Mouse (Mus musculus): ENCODE measurements around the gene Slc43a1.
"Not testable (repeated sequence)": the region's sequence is repeated elsewhere in the genome, so short reads cannot be mapped to it uniquely, and the experiment has no call there.

Gene Slc43a1

DNA sequence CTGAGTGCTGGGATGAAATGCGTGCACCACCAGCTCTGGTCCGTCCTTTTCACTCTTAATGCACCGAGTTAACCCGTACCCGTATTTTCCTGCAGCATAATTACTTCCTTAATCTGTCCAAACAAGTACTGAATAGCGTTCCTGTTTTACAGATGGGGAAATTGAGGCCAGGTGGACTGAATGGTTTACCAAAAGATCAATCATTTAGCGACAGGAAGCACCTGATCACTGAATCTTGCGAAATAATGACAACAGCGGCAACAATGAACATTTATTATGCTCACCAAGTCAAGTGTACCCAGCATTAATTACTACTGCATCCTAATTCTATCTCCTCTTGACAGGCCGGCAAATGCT is at the start of gene Slc43a1:
Gene Slc43a1, plus strand, starts transcription at position 258 of the 357 bp plus-strand sequence.
- no peak for DNase-seq

DNA sequence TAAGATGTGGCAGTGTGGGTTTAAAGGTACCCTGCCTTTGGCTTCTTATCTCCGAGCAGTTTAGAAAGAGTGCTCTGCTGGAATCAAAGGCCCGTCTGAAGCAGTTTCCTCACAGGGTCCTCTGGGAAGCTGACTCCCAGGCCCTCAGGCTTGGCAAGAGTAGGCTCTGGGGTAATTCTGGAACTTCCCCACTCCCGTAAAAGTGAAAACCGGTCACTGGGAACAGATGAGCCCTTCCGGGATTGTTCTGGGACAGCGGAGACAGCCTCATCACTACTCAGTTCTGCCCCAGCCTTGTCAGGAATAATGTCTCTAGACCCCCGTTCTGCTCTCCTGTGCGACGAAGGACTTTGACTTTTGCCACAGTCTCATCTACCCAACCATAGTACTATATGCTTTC is 48.2 kb upstream of the Slc43a1 start:
- no peak for DNase-seq

DNA sequence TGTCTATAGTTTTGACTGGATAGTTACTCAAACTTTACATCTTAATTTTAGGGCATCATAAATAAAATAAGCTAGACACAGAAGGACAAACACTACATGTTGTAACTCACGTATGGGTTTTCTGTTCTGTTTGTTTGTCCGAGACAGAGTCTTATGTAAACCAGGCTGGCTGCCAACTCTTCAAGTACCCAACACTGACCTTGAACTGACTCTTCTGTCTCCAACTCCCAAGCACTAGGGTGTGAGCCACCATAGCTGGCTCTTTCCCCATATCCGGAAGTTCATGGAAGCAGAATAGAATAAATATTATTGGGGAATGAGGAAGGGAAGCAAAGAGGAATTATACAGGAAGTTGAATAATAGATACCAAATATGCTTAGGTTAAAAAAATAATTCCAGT is 46.1 kb upstream of the Slc43a1 start:
- no peak for DNase-seq

DNA sequence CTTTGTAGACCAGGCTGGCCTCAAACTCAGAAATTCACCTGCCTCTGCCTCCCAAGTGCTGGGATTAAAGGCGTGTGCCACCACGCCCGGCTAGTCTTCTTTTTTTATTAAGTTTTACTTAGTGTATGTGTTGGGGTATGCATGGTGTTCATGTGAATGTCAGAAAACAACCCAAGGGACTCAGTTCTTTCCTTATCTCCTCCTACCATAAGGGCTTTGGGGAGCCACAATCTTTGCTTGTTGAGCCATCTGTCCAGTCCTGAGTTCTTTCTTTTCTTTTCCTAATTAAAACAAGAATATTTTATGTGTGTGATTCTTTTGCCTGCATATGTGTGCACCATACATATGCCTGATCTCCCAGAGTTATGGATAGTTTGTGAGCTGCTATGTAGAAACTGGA is 45.5 kb upstream of the Slc43a1 start:
- no peak for DNase-seq

DNA sequence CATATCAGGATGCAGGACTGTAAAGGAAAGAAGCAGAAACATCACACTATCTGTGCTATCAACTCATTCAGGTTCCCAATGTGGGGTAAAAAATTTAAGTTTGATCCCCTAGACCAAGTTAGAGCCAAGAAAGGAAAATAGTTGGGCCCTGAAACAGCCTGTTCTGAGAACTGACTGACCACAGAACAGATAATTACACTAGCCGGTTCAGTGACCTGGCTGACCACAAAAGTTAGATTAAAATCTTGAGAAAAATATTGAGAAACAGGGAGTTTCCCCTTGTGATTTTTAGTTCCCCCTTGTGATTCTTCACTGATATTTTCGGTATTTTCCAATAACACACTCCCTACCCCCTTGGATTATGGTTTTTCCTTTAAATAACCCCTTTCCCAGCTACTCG is 44.8 kb upstream of the Slc43a1 start:
- no peak for DNase-seq

DNA sequence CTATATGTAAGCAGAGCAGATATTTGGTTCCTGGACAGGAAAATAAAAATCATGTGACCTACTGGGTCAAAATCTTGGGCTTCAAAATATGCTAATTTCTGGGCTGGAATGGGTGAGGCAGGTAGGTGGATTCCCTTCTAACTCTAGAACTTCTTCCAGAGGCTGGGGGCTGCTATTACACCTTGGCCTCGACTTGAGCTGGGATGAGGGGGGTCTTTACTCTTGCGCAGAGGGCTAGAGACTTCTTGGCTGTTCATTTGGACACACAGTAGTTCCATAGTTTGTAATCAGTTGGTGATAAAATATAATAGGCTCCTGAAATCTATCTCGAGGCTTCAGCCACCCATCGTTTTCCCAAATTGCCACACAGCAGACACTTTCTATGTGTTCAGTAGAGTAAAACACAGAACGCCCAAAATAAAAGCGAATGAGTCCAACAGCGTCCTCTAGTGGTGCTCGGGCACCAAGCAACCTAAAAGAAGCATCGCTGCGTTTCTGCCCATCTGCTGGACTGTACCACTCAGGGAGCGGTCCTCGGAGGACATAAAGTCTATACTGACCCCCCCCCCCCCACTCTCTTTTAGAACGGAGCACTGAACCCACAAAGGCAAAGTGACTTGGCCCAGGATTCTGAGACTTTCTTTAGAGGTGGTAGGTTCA is 40.7 kb upstream of the Slc43a1 start:
- peak; percentile 84 for DNase-seq

DNA sequence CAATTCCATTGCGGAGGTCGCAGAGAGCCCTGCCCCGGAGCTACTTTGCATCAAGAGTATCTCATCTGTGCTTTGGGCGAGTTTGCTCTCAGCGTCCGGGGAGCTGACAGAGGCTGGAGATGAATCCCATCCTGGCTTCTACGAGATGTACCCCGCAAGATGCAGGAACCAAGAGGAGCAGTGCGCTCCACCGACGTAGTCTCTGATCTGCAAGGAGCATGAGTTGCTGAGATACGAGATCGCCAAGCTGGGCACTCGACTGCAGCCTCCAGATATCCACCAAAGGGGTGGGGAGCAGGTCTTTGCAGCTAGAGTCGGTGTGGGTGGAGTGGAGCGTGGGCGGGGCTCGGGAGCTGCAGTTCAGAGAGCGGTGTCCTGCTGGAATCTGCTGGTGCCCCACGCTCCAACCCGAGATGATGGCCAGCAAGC is 40.1 kb upstream of the Slc43a1 start, which contains the start of gene Ube2l6:
Gene Ube2l6, plus strand, starts transcription at position 336 of the 429 bp plus-strand sequence.
- DNase-seq, result peak; percentile 70

DNA sequence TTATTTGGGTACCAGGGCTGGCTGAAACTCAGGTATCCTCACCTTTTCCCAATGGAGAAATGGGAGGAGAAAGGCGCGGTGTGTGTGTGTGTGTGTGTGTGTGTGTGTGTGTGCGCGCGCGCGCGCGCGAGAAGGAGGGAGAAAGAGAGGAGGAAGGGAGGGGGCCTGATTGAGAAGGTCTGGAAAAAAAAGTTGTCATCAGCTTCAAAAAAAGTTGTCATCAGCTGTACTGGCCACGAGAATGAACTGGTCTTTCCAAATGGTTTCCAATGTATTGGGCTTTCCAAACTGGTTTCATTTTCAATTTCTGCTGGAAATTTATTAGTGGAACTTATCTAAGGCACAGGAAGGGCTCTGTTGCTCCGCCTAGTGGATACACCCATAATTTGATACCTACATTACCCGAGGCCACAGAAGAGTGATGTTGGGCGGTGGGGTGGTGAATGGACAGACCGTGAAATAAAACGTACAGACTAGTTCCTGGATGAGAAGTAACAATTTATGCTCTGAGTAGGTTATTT is 39.5 kb upstream of the Slc43a1 start:
- peak; percentile 83 for DNase-seq

DNA sequence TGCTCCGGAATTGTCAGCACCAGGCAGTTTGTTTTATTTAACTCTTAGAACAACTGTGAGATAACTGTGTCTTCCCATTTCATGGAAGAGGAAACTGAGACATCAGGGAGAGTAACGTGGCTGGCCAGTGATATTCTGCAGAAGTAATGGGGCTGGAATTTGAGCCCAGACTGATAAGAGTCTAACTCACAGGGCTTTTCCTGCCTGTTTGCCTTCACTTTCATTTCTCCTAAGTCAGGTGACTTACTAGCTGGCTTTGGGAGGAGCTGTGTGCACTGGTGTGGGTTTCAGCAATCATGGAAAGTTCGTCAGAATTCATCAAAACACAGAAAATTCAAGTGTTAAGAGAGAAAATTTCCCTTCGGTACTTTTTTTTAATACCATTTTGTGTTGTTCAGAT is 38.3 kb upstream of the Slc43a1 start:
- DNase-seq, result no peak

DNA sequence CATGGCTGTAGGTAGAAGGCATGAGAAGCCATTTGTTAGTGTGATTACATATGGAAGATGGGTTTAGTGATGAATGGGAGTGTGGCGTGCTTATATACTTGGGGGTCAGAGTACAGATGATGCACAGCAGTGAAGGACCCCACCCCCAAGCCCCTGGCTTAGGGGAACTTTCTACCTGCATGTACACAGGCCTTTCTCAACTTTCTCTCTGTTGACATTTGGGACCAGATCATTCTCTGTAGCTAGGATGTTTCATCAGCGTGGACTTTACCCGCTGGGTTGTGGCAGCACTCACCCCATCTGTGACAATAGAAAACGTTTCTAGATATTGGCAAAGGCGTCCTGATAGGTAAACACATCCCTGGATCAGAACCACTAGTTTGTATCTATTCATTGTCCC is 37.4 kb upstream of the Slc43a1 start:
- not testable (repeated sequence) for DNase-seq

DNA sequence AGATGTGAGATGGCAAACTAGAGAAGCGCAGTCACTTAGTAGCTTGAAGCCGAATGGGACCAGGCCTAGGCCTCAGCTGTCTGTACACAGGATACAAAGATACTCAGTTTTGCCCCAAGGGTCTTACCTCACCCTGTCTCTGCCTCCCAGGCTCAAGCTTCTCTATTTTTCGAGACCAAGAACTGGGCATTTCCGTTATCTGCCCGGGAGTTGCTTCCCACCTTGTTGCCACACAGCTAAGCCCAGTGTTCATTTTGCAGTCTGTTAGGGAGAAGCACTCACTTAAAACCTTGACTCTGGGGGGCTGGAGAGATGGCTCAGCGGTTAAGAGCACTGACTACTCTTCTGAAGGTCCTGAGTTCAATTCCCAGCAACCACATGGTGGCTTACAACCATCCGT is 34.7 kb upstream of the Slc43a1 start:
- no peak for DNase-seq

DNA sequence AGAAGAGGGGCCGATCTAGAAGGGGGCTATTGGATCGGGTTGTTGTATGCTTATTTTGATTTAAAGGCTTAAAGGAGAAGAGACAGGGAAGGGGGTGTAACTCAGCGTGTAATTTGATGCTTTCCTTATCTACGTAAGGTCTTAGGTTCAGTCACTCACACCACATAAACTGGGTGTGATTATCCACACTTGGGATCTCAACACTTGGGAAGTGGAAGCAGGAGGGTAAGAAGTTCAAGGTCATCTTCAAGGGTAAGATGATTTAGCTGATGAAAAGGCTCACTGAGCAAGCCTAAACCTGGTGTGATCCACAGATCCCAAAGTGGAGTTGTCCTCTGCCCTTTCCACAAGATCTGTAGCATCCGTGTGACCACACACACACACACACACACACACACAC is 32.1 kb upstream of the Slc43a1 start:
- no peak for DNase-seq

DNA sequence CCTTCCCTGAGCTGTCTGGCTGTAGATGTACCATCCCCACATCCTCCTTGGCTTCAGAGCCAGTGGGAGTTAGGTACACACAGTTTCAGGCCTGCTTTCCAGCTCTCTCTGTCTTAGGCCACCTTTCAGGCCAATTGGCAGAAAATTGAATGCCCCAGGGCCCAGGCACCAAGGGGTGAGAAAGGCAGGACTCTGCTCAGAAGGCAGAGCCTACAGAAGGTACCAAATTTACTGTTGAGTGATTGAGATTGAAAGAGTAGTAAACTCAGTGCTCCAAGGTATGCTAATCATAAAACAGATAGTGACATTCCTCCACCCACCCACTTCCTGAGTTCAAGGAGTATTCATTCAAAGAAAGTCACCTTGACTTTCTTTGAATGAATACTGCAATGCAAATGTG is 29.3 kb upstream of the Slc43a1 start:
- no peak for DNase-seq

DNA sequence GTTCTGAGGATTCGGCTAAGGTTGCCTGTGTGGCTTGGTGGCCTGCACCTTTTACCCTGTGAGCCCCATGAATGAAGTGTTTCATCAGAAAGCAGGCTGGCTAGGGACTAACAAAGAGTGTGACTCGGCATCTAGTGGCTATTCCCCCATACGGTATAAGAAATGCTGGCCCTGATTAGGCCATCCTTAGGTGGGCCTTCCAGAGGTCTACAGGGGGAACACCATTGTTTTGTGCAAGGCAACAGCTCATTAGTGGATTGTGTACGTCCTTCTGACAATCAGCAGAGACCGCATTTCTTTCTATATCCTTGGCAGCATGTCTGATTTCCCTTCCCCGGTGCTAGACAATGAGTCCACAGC is 28.1 kb upstream of the Slc43a1 start:
- no peak for DNase-seq

DNA sequence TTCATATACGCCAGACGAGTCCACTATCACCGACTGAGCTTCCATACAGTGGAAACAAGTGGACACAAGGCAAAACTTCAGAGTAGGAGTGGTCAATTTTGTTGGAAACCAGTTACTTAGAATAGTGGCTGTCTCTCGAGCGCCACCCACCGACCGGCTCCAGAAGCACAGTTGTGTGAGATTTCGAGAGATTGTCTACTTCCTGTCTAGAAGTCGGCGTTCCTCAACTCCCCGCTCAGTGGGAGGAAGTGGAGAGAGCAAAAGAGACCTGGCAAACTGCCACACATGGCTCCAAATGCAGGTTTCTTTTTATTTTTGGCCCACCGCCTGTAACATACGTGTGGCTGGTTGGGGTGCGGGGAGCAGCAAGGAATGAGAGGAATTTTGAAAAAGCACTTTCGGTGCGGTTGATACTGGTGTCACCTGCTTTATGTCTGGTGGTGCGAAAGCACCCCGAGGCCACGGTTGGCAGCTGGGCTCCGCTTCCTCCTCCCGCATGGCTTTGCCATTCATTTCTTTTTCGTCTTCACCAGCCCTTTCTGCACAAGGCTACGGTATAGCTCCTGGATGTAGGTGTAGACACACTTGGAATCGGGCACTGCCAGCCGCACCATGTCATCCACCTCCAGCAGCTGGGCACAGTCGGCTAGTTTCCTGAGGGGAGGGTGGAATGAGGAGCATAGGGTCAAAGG is 27.6 kb upstream of the Slc43a1 start:
- peak; percentile 88 for DNase-seq

DNA sequence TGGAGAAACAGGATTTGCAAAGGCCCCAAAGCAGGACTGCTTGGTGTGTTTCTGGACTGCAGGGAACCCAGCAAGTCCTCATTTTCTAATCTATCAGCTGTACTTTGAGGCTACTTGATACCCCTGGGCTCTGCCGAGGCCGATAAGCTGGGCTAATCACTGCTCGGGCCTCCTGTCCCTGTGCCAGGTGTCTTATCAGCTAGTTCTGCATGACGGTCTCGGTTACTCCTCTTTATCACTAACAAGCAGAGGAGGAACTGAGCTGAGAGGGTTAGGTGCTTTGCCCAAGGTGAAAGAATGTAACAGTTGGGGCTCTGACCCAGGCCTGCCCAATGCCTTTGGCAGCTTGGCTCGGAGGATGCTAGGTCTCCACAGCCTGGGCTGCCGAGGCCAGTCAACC is 26.8 kb upstream of the Slc43a1 start:
- no peak for DNase-seq

DNA sequence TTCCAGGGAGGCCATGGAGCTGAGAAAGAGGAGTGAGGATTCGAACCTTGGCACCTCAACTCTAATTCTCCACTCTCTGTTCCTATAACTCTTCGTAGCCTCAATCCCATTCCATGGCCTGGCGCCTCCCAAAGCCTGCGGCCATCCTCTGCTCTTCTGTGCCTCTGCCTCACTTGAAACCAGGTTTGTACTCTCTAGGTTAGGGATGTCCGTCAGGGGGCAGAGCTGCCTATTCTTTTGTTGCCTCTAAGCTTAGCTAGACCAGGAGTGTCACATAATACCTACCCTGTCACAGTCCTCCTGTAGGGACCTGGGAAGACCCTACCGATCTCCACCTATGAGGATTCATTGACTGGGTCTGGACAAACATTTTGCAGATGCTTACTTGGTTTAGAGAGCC is 26.0 kb upstream of the Slc43a1 start:
- DNase-seq, result no peak

DNA sequence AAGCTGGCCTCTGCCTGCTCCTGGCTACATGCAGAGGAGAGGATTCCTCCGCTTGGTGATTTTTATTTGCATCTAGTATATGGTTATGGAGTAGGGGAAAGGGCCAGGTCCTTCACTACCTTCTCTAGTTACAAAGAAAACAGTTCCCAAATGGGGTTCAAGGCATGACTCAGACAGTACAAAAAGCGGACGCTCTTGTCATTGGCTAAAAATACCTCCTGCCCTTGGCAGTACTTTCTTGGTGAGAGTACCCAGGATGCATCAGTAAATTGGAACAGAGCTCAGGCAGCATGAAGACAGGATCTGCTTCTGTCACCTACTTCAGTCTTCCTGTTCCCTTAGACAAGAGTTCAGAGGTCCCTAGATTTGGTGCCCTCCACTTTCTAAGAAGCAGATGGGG is 18.8 kb upstream of the Slc43a1 start:
- no peak for DNase-seq

DNA sequence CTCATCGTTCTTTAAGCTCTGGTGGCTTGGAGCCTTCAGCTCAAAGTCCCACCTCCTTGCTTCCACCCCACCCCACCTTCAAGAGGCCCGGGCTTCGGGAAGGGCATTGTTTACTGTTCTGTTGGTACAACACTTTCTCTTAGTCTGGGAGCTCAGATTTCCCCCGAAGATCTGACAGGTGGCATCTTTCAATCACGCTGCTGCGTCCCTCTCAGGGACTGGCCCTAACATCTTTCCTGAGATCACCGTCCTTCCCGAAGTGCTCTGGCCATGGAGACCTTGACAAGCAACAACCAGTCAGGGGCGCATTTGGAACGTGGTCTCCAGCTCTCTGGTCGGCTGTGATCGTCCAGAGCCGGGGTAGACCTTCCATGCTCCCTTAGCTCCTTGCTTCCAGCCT is 16.1 kb upstream of the Slc43a1 start, which contains the start of gene Smtnl1:
Gene Smtnl1, minus strand, starts transcription at position 101 of the 400 bp plus-strand sequence.
- no peak for DNase-seq

DNA sequence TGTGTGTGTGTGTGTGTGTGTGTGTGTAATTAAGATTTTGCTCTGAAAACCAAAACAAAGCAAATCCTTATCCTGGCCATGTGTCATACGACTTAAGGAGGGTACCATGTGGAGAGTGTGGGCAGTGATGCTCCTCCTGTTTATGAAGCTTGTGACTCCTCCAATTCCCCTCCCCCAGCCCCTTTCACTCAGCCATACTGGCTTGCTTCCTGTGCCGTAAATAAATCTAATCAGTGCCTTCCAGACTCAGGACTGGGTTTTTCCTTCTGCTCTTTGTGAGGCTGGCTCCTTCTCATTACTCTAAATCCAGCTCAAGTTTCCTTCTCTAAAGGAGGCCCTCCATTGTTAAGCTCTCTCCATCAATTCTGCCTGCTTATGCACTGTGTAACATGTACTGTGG is 15.4 kb upstream of the Slc43a1 start:
- no peak for DNase-seq

DNA sequence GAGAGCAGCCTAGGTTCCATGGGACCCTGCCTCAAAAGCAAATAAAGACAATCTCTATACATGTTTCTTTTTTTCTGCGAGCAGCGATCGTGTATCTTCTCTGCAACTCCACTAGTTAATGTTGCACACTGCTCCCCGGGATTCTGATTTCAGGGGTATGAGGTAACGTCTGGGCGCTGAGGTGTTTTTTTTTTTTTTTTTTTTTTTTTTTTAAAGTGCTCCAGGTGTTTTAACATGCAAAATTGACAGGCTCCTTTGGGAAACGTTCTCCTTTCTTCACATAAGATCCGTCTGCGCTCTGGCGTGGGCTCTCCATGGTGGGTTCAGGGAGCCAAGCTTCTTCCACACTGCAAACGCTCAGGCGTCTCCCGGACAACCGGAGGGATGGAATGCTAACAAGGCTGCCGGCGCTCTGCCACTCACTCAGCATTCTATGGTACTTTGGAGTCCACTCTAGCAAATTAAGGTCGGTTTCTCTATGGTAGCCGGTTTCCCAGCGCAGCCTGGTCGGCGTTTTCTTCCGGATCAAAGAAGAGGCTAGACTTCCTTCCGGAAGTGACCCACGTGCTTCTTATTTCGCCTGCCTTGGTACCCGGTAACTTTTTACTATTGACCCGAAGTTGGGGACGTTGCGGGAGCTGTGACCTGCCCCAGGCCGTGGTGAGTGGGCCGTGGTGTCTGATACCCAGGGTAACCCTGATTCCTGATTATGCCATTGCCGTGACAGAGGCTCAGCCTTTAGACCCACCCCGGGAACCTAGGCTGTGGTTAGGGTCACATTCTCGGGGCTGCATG is 12.0 kb upstream of the Slc43a1 start, which contains the start of gene Timm10:
Gene Timm10, plus strand, starts transcription at position 510 of the 795 bp plus-strand sequence.
- peak; percentile 83 for DNase-seq

DNA sequence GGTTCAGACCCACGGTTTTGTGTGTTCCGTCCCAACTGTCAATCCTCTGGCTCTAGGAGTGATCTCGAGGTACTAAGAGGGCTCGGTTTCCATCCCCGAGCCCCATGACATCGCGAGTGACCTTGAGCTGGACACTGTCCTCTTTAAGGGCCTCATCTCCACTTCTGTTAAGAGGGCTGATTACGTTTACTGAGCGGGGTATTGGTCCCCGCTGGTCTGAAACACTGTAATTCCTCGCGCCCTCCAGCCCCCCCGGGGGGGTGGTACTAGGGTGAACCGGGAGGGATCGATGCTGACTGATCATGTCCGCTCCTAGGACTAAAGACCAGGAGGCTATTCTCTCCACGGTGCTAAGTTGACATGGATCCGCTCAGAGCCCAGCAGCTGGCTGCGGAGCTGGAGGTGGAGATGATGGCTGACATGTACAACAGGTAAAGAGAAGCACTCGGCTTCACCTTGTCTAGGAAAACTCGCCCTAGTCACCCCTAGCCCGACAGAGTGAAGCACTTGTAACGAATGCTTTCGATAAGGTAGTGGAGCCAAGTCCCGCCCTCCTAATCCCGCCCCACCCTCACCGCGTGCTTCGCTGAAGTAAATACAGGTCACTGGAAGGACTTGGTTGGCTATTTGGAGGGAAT is 11.2 kb upstream of the Slc43a1 start:
- no peak for DNase-seq
